Mouse (Mus musculus): ENCODE measurements around the gene Vmn2r62. TPM values are rescaled to one million over a fixed set of nuclear protein-coding genes. Genes with fewer than 3 reads are reported as not detected.
"Not testable (repeated sequence)": the region's sequence is repeated elsewhere in the genome, so short reads cannot be mapped to it uniquely, and the experiment has no call there.

Gene Vmn2r62
- not detected for total RNA-seq (2021)

DNA sequence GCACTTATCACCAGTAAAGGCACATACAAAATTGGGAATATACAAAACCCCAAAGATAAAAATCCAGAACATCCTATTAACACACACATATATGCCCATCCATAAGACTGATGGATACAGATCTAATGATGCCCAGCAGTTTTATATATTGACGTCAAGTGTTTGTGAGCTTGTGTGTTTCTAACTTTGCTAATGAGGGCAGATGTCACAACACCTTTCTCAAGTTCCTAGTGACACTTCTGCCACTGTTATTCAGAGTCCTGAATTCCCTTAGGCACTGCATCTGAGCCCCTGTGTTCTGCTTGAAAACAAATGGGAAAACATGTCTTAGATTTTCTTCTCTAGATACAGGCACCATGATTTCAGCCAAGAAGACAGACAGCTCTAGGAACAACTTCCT is at the start of gene Vmn2r62:
TSS of gene Vmn2r62 (minus strand) at position 101 of the 400 bp plus-strand sequence.
- intact Hi-C loops (cut with DNase I); DNase-seq: not testable (repeated sequence)

- intact Hi-C loops (cut with DNase I); DNase-seq: not testable (repeated sequence)
Measured at GRCm38 (mm10) chr7:42838366-42838765, 45.0 kb upstream of the Vmn2r62 start.

GRCm38 (mm10) chr7:42832221-42832620 is 38.9 kb upstream of the Vmn2r62 start:
- DNase-seq, result no peak
- intact Hi-C loops (cut with DNase I), result no loop called here

DNA sequence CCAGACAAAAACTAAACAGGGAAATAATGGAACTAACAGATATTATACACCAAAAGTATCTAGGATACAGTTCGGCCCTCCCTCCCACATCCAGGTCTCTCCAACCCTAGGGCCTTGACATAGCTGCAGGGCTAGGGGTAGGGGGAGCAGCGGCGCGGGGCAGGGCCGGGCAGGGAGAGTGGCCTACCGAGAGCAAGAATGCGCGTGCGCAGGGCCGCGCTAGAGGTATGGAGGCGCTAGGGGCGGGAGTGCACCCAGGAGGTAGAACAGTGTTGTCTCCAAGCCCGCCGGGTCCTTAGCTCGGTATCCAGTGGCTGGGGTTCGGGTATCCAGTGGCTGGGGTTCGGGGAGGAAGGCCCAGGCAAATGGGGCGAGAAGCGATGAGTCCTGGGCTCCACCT is 43.5 kb downstream of the Vmn2r62 start:
- intact Hi-C loops (cut with DNase I), result no loop called here
- DNase-seq, result no peak

DNA sequence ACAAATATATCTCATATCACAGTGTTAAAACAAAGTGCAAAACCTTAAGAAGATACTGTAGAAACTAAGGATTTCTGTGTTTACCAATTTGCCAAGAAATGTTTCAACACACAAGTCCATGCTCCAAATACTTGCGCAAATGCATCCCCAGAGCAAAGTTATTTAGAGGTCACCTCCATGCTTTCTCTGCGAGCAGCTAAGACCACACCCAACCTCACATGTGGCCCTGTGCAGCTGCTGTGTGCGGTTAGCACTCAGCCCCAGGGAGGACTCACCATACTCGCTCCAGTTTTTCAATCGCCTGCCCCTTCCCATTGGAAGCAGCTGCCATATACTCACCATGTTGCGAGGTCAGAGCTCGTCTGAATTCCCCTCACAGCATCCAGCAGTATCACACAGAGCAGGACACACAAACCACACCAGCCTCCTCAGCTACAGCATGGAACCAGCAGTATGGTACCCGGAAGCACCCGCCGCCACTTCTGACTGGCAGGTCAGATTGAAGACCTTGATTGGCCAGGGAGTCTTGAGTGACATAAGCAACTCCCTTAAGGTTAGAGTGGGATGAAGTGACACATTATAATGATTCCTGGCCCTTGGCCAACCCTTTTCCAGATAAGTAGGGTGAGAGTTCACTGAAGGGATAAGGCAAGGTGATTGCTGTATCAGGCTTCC is 54.7 kb downstream of the Vmn2r62 start:
- DNase-seq, result no peak
- intact Hi-C loops (cut with DNase I), result no loop called here

DNA sequence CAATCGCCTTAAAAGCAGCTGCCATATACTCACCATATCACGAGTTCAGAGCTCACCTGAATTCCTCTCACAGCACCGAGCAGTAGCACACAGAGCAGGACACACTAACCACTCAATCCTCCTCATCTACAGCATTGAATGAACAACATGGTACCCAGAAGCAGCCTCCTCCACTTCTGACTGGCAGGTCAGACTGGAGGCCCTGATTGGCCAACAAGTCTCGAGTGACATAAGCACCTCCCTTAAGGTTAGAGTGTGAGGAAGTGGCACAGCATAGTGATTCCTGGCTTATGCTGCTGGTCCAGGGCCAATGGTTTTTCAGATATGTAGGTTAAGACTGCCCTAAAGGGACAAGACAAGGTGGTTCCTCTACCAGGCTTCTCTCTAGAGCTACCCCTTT is 66.4 kb downstream of the Vmn2r62 start, which contains the start of gene Gm17067:
TSS of gene Gm17067 (minus strand) at position 101 of the 400 bp plus-strand sequence.
- DNase-seq; intact Hi-C loops (cut with DNase I): not testable (repeated sequence)

Other genes starting within 250 kb of the Vmn2r62 start
- not detected for gene Gm21028, start 214.9 kb downstream of the Vmn2r62 start, total RNA-seq (2021)
- 1 to 10 TPM; 3.0 to 4.5 TPM for gene Zfp977, start 201.0 kb downstream of the Vmn2r62 start, total RNA-seq (2021)
- gene Zfp976, start 150.9 kb downstream of the Vmn2r62 start, total RNA-seq (2021), result 1 to 10 TPM; 4.7 to 5.2 TPM
- gene Zfp975, start 100.8 kb downstream of the Vmn2r62 start, total RNA-seq (2021), result 1 to 10 TPM; 8.7 to 8.9 TPM
- not detected for gene Gm17067, start 66.5 kb downstream of the Vmn2r62 start, total RNA-seq (2021)
- gene Gm2381, start 73.7 kb upstream of the Vmn2r62 start, total RNA-seq (2021), result under 1 TPM in 1 of 2 experiments, not detected in 1; 0.34 TPM
- gene Vmn2r63, start 140.3 kb upstream of the Vmn2r62 start, total RNA-seq (2021), result not detected
- not detected for gene Gm9268, start 225.2 kb upstream of the Vmn2r62 start, total RNA-seq (2021)